Mouse (Mus musculus) natural killer cell, adult 2 months (primary cell): Measurements from ENCODE around the gene Slc38a10.

ENCODE experiments used
- DNase-seq, 2 experiments: peaks; one replicate each; pipeline ENCODE4 v3.0.0; 2022; ENCODE audit warnings: low spot score in 2 of 2

The Slc38a10 gene

DNA sequence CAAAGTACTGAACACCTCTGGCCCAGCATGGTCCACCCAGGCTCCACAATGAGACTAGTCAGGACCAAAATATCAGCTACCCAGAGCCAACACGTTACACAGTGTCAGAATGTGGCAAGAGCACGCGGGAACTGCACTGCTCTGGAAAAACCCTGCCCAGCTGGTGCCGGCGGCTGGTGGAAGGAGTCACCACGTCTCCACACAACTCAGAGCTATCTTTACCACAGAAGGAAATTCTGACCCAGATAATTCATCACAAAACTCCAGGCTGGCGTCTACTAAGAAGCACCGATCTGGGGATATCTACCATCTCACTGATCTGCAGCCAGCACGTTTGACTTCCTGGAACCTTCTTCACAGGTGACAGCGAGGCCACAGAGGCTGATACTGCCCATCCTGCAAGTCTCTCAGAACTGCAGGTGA lies 11.8 kb downstream of the Slc38a10 start:
- no peak for DNase-seq

- no peak for DNase-seq
Measured at GRCm38 (mm10) chr11:120137625-120138004, 13.5 kb downstream of the Slc38a10 start.

- no peak for DNase-seq
Measured at GRCm38 (mm10) chr11:120136796-120137624, 14.1 kb downstream of the Slc38a10 start.

GRCm38 (mm10) chr11:120136195-120136594 lies 15.0 kb downstream of the Slc38a10 start:
- DNase-seq = no peak

GRCm38 (mm10) chr11:120134847-120135530 lies 16.2 kb downstream of the Slc38a10 start:
- DNase-seq = no peak

- no peak for DNase-seq
Measured at GRCm38 (mm10) chr11:120134148-120134547, 17.0 kb downstream of the Slc38a10 start.

DNA sequence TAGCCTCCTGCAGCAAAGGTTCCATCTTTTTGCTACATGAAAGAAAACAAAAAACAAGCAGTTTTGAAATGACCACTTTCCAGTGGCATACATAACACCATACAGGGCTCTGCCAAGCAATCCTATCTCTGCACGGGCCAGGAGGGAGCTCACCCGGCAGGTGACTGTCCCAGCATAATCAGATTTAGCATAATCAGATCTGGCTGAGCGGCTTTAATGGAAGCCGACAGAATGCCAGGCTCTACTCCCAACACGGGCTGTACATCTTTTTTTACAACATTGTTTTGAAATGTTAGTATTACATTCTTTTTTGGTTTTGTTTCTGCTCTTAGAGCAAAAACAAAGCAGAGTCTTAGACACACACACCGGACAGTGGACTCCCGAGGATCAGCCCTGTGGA lies 21.9 kb downstream of the Slc38a10 start:
- no peak for DNase-seq

GRCm38 (mm10) chr11:120126845-120127244 lies 24.3 kb downstream of the Slc38a10 start:
- DNase-seq = no peak

DNA sequence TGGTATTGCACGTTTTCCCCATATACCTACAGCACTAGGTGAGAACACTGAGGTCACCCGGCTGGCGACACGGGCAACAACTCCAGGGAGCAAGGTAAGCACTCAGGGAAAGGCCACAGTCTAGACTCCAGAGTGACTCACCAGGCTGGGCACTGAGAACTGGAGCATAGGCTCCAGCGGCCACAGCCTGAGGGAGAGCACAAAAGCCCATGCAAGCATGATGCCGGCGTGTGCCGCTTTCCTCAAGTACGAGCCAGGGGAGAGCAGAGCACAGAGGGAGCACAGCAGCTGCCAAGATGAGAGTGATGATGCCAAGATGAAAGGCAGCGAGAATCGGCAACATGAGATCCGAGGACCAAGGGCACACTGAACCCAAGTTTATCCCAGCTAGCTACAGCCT lies 29.0 kb downstream of the Slc38a10 start:
- DNase-seq = no peak

GRCm38 (mm10) chr11:120120642-120121420 lies 30.3 kb downstream of the Slc38a10 start:
- no peak for DNase-seq

GRCm38 (mm10) chr11:120119936-120120541 lies 31.1 kb downstream of the Slc38a10 start:
- no peak for DNase-seq

- no peak for DNase-seq
Measured at GRCm38 (mm10) chr11:120119108-120119507, 32.0 kb downstream of the Slc38a10 start.

DNA sequence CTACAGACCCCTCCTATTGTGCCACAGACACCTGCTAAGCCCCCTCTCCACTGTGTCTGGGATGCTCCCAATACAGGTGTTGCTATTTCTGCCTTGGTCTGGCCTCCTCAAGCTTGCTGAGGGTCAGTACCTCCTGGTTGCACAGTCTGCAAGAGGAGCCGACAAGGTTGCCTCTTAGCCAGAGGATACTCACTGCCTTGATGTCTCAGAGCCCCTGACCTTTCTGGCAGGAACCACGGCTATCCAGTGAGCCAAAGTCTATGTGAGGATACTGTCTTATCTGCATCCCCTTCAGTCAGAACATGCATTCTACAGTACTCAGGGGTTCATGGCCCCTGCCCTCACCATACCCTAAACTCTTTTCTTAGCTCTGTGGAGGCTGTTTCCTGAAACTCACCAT lies 33.5 kb downstream of the Slc38a10 start:
- DNase-seq = no peak

GRCm38 (mm10) chr11:120114488-120115215 lies 36.5 kb downstream of the Slc38a10 start:
- no peak for DNase-seq

DNA sequence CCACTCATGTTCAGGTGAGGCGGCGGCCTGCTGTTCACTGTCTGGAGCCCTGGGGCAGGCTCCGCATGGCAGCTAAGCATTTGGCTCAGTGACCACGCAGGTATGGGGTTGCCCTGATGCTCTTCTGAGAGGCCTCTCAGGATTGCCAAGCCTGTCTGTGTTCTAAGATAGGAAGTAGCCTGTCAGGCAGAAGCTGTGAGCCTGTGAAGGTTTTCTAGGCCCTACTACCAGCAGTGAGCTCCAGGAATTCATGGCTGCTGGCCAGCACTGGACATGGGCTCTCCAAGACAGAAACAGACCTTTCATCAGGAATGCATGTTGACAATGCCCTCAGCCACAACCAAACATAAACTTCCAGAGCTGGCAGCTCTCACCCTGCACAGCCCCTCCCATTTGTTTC lies 39.0 kb downstream of the Slc38a10 start:
- no peak for DNase-seq

DNA sequence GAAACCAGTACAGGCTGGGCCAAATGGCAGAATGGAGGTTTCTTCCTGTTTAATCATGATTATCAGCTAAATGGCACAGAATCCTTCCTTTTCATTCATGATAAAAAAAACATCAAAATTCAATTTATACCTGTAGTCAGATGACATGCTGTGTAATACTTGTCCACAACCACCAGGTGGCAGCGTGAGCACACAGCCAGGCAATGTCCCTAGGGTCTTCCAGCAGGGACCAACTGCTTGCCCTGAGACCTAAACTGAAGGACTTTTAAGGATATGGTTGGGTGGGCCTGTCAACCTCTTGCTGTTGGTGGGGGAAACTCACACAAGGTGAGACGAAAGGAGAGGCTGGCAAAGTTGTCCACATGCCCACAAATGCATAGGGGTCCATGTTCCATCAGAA lies 40.1 kb downstream of the Slc38a10 start:
- DNase-seq = peak in 1 of 2 experiments; percentile 41

DNA sequence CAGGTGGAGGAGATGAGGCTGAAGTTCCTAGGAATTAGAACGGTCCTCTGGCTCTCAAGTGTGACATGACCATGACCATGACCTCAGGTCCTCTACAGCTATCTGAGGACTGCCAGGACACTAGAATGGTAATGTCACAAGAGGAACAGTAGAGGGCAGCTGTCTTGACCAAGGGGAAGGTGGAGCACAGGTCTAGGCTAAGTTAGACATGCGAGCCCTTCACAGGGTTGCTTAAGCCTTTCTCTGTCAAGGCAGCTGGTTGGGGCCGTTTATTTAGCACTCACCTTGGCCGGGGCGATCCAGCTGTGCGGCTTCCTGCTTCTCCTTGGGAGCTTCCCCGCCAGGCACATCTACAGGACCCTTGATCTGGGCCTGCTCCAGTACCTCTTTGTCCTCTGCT lies 40.6 kb downstream of the Slc38a10 start:
- no peak for DNase-seq

DNA sequence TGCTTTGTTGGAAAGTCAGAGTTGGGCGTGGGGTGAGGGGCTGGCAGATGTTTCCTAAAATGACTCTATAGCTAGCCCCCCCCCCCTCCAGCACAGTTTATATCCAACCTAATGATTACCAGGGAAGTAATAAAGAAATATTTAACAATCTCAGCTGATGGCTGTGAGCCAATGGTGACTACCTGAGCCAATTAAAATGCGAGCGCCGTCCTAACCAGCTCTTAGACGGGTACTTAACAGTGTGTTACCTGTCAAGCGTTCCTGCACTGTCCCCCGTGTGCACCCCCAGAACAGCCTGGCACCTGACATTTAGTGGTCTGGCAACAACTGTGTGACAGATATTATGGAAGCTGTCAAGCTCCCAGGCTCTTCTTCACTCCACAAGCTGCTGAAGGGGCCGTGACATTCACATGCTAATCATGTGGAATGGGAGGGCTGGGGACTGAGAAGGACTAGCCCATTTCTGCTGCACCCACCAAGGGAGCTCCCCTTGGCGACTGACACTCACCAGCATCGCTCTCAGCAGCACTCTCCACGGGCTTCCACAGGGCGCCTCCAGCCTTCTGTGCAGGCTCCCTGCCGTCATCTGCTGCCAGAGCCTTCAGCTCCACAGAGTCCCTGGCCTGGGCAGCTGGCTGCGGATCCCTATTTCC lies 41.5 kb downstream of the Slc38a10 start:
- DNase-seq = no peak

DNA sequence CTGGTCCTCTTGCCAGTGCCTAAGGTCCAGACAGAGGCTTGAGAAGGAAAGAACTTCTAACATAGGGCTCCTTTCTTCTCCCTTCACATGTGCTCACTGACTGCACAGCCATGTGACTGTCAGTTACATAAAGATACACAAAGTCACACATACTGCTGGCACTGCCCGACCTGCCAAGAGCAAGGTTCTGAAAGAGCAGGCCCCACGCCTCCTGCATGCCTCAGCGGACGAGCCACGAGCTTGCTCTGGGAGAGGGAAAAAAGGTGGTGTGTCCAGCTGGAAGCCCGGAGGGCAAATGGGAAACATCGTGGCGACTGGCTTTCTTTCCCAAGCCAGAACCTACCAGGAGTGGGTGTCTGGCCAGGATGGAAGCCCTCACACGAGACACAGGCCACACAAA lies 43.4 kb downstream of the Slc38a10 start:
- DNase-seq = no peak

- no peak for DNase-seq
Measured at GRCm38 (mm10) chr11:120107026-120107425, 44.1 kb downstream of the Slc38a10 start.
